ENCODE assay signal across 12 mouse cellular contexts in genomic region chr7:27266515-27267128, GRCm38 (mm10). TPM values are rescaled to one million over a fixed set of nuclear protein-coding genes. Genes with fewer than 3 reads are reported as not detected.
DNase-seq lines count a peak whose midpoint lies in the region; ATAC-seq and TF ChIP-seq lines count a peak whose summit lies in the region.
"Had no signal": no experiment of that assay in that cellular context is flagged by ENCODE, and none has a peak within 500 bp of the region (broad histone marks: within the 10 kb centered on the region; RNA-seq: fewer than 3 reads in every experiment).

No protein-coding gene starts in this region.

- 0 out of 2 replicates have a peak, but pooled peaks have one; percentile 28 for ATAC-seq in heart, postnatal 0 days (ENCODE audit: insufficient read depth, low read depth)
- ATAC-seq in lung, postnatal 0 days, result peak; percentile 43; the same call in 1 of the 2 replicates
- ATAC-seq in forebrain, embryonic 15.5 days (replicated peaks), result no peak
- no peak for ATAC-seq in forebrain, embryonic 11.5 days (replicated peaks; ENCODE audit: low FRiP score)
- ATAC-seq: activated CD4-positive, CD25-positive, alpha-beta regulatory T cell, adult 4 months; CD4-positive, CD25-positive, alpha-beta regulatory T cell, adult 4 months; forebrain, embryonic 14.5 days had no signal

- peak overlapping the region; percentile 40 for H3K4me2 ChIP-seq in heart, postnatal 0 days (ENCODE audit: low read depth, low read length)
- H3K4me2 ChIP-seq in lung, postnatal 0 days (replicated peaks; ENCODE audit: low read depth, low read length), result no peak overlapping the region
- no peak overlapping the region for H3K4me2 ChIP-seq in forebrain, embryonic 15.5 days (replicated peaks)
- H3K4me2 ChIP-seq in forebrain, embryonic 11.5 days (ENCODE audit: low read depth, low read length, severe bottlenecking), result no peak overlapping the region

- H3K9me3 ChIP-seq in heart, postnatal 0 days (replicated peaks; ENCODE audit: control insufficient read depth, low read length), result no peaks in the 10 kb centered on the region
- H3K9me3 ChIP-seq in ES-E14 (ENCODE audit: control insufficient read depth, insufficient read depth, low read depth, low read length), result no peaks in the 10 kb centered on the region
- no peaks in the 10 kb centered on the region for H3K9me3 ChIP-seq in lung, postnatal 0 days (ENCODE audit: low read length)
- H3K9me3 ChIP-seq in forebrain, embryonic 15.5 days, result no peaks in the 10 kb centered on the region
- H3K9me3 ChIP-seq in forebrain, embryonic 11.5 days (ENCODE audit: control insufficient read depth, low read length), result no peaks in the 10 kb centered on the region

- no peak for TF ChIP-seq POLR2A in thymus, adult 2 months (IDR thresholded peaks at IDR 0.05; ENCODE audit: control insufficient read depth, extremely low read depth, insufficient read depth, low read length, poor library complexity)

- no peak overlapping the region for H3K27ac ChIP-seq in heart, postnatal 0 days (ENCODE audit: low read depth)
- no peak overlapping the region for H3K27ac ChIP-seq in ES-E14 (ENCODE audit: insufficient read depth, low read depth, low read length, poor library complexity, severe bottlenecking)
- H3K27ac ChIP-seq in lung, postnatal 0 days (ENCODE audit: low read length), result peak overlapping the region; percentile 5
- H3K27ac ChIP-seq in forebrain, embryonic 15.5 days (replicated peaks), result no peak overlapping the region
- H3K27ac ChIP-seq in thymus, adult 2 months (ENCODE audit: control insufficient read depth, insufficient read depth, low read length), result no peak overlapping the region
- no peak overlapping the region for H3K27ac ChIP-seq in forebrain, embryonic 11.5 days (ENCODE audit: low read depth, low read length)

- H3K27me3 ChIP-seq in heart, postnatal 0 days (ENCODE audit: control insufficient read depth, insufficient read depth, low read length), result no peaks in the 10 kb centered on the region
- H3K27me3 ChIP-seq in lung, postnatal 0 days (replicated peaks; ENCODE audit: insufficient read depth, low read length), result no peaks in the 10 kb centered on the region
- H3K27me3 ChIP-seq in forebrain, embryonic 15.5 days, result no peaks in the 10 kb centered on the region
- H3K27me3 ChIP-seq in thymus, adult 2 months (ENCODE audit: control insufficient read depth, insufficient read depth, low read length), result no peaks in the 10 kb centered on the region
- no peaks in the 10 kb centered on the region for H3K27me3 ChIP-seq in forebrain, embryonic 11.5 days (ENCODE audit: control insufficient read depth, insufficient read depth, low read length)

- in situ Hi-C loops in ES-E14 (cut with MboI; ENCODE audit: low sequenced_read_pairs in 2 of 2, unreplicated experiment in 2 of 2), result no loop called here

- WGBS in heart, postnatal 0 days, result 43% methylated on average over 20 of the region's 20 CpGs
- 34% methylated on average over 20 of the region's 20 CpGs for WGBS in lung, postnatal 0 days
- 81% methylated on average over 20 of the region's 20 CpGs for WGBS in forebrain, embryonic 15.5 days
- WGBS in thymus, adult 2 months, result 95% methylated on average over 20 of the region's 20 CpGs
- WGBS in forebrain, embryonic 11.5 days, result 84% methylated on average over 20 of the region's 20 CpGs

- DNase-seq in heart, postnatal 0 days (ENCODE audit: low spot score), result no peak
- DNase-seq in heart, postnatal 25 days (ENCODE audit: low spot score), result no peak
- DNase-seq in ES-E14 (ENCODE audit: low read depth, low spot score), result no peak
- DNase-seq in frontal cortex, postnatal 36 days (ENCODE audit: low spot score in 2 of 2), result peak; percentile 86 to 87
- no peak for DNase-seq in lung, postnatal 0 days (ENCODE audit: low spot score)
- no peak for DNase-seq in thymus, adult 2 months
- no peak for DNase-seq in forebrain, embryonic 11.5 days (ENCODE audit: low spot score)
- DNase-seq: kidney, postnatal 36 days had no signal

- no peak overlapping the region for H3K4me3 ChIP-seq in heart, postnatal 0 days (ENCODE audit: low read depth, low read length)
- H3K4me3 ChIP-seq in ES-E14 (ENCODE audit: insufficient read depth in 1 of 2, low read depth in 1 of 2, low read length in 2 of 2, poor library complexity in 1 of 2, severe bottlenecking in 1 of 2), result peak overlapping the region; percentile 30 to 65; a peak in 3 of 4 replicates
- no peak overlapping the region for H3K4me3 ChIP-seq in lung, postnatal 0 days (ENCODE audit: low read depth, low read length)
- no peak overlapping the region for H3K4me3 ChIP-seq in forebrain, embryonic 15.5 days
- H3K4me3 ChIP-seq in thymus, adult 2 months (ENCODE audit: control insufficient read depth, insufficient read depth, low read length), result no peak overlapping the region
- no peak overlapping the region for H3K4me3 ChIP-seq in forebrain, embryonic 11.5 days (ENCODE audit: low read depth, low read length)

- no peaks in the 10 kb centered on the region for H3K4me1 ChIP-seq in heart, postnatal 0 days (ENCODE audit: control insufficient read depth, insufficient read depth)
- peaks cover 0 to 14% of the 10 kb centered on the region in 2 experiments; a peak in 1 of 4 replicates for H3K4me1 ChIP-seq in ES-E14 (ENCODE audit: control insufficient read depth in 2 of 2, insufficient read depth in 2 of 2, low read length in 2 of 2, poor library complexity in 1 of 2)
- no peaks in the 10 kb centered on the region for H3K4me1 ChIP-seq in lung, postnatal 0 days (ENCODE audit: insufficient read depth, low read depth, low read length)
- peaks cover 5% of the 10 kb centered on the region for H3K4me1 ChIP-seq in forebrain, embryonic 15.5 days
- no peaks in the 10 kb centered on the region for H3K4me1 ChIP-seq in thymus, adult 2 months (replicated peaks; ENCODE audit: control insufficient read depth, insufficient read depth, low read length)
- H3K4me1 ChIP-seq in forebrain, embryonic 11.5 days (replicated peaks; ENCODE audit: control insufficient read depth, insufficient read depth, low read length), result no peaks in the 10 kb centered on the region

- no peak for TF ChIP-seq CTCF in heart, postnatal 0 days (IDR thresholded peaks at IDR 0.05; ENCODE audit: low read depth)
- TF ChIP-seq CTCF in lung, postnatal 0 days (IDR thresholded peaks at IDR 0.05), result no peak
- TF ChIP-seq CTCF in thymus, adult 2 months (IDR thresholded peaks at IDR 0.05; ENCODE audit: borderline replicate concordance, control insufficient read depth, extremely low read depth, insufficient read depth, low read length, poor library complexity), result no peak

- intact Hi-C loops in heart, postnatal 25 days (cut with DNase I), result no loop called here

- no peak for TF ChIP-seq EP300 in heart, postnatal 0 days (IDR thresholded peaks at IDR 0.05; ENCODE audit: low read depth)
- TF ChIP-seq EP300 in lung, postnatal 0 days (IDR thresholded peaks at IDR 0.05), result no peak

- no peak overlapping the region for H3K9ac ChIP-seq in heart, postnatal 0 days (replicated peaks; ENCODE audit: low read depth, low read length)
- peak overlapping the region; percentile 62 for H3K9ac ChIP-seq in ES-E14 (ENCODE audit: insufficient read depth, low read depth, low read length, poor library complexity, severe bottlenecking)
- H3K9ac ChIP-seq in lung, postnatal 0 days (replicated peaks; ENCODE audit: low read depth), result no peak overlapping the region
- H3K9ac ChIP-seq in forebrain, embryonic 15.5 days (replicated peaks), result no peak overlapping the region
- no peak overlapping the region for H3K9ac ChIP-seq in forebrain, embryonic 11.5 days (ENCODE audit: low read length)

- peaks cover 21% of the 10 kb centered on the region for H3K36me3 ChIP-seq in heart, postnatal 0 days (replicated peaks; ENCODE audit: control insufficient read depth, insufficient read depth, low read length)
- peaks cover 14% of the 10 kb centered on the region; the same call in 1 of the 2 replicates for H3K36me3 ChIP-seq in ES-E14 (ENCODE audit: control insufficient read depth, insufficient read depth, low read length, poor library complexity, severe bottlenecking)
- H3K36me3 ChIP-seq in lung, postnatal 0 days (ENCODE audit: insufficient read depth, low read length), result peaks cover 7% of the 10 kb centered on the region; the same call in 1 of the 2 replicates
- H3K36me3 ChIP-seq in forebrain, embryonic 15.5 days, result peaks cover 94% of the 10 kb centered on the region
- no peaks in the 10 kb centered on the region for H3K36me3 ChIP-seq in thymus, adult 2 months (ENCODE audit: control insufficient read depth, insufficient read depth, low read length)
- H3K36me3 ChIP-seq in forebrain, embryonic 11.5 days (ENCODE audit: control insufficient read depth, insufficient read depth, low read length), result peaks cover 10% of the 10 kb centered on the region

RNA-seq across cellular contexts. Expression of gene Numbl, which starts 8.4 kb away (rescaled TPM):
- 15.9 and 23.5 TPM in 2 replicates for total RNA-seq in heart, postnatal 0 days (2014; rRNA removed; ENCODE audit: low replicate concordance)
- polyA plus RNA-seq in heart, postnatal 0 days (2015; fragmentation: Nextera tagmentation; extraction: Ambion mirVana), result 5.6 and 6.2 TPM in 2 replicates
- 1 to 10 TPM; 4.5 to 5.3 TPM for total RNA-seq in heart, postnatal 25 days (2021)
- 11.9 and 14.1 TPM in 2 replicates for total RNA-seq in ES-E14 (2012; rRNA removed)
- polyA plus RNA-seq in lung, postnatal 0 days (2015; fragmentation: Nextera tagmentation; extraction: Ambion mirVana), result 11.6 and 11.7 TPM in 2 replicates
- polyA plus RNA-seq in forebrain, embryonic 15.5 days (2015; fragmentation: Nextera tagmentation; extraction: Ambion mirVana), result 47.2 and 49.0 TPM in 2 replicates
- polyA plus RNA-seq in thymus, adult 2 months (2012; rRNA removed), result 10.3 and 10.7 TPM in 2 replicates
- 19.1 and 20.1 TPM in 2 replicates for polyA plus RNA-seq in forebrain, embryonic 11.5 days (2014; fragmentation: Nextera tagmentation; extraction: Ambion mirVana)
- polyA plus RNA-seq: activated CD4-positive, CD25-positive, alpha-beta regulatory T cell, adult 4 months had no signal

RNA-seq across cellular contexts. Expression of gene Coq8b, which starts 33.8 kb away (rescaled TPM):
- 5.8 and 7.2 TPM in 2 replicates for total RNA-seq in heart, postnatal 0 days (2014; rRNA removed; ENCODE audit: low replicate concordance)
- 10.1 and 11.0 TPM in 2 replicates for polyA plus RNA-seq in heart, postnatal 0 days (2015; fragmentation: Nextera tagmentation; extraction: Ambion mirVana)
- 1 to 10 TPM; 7.3 to 8.1 TPM for total RNA-seq in heart, postnatal 25 days (2021)
- 12.8 and 18.3 TPM in 2 replicates for total RNA-seq in ES-E14 (2012; rRNA removed)
- polyA plus RNA-seq in lung, postnatal 0 days (2015; fragmentation: Nextera tagmentation; extraction: Ambion mirVana), result 21.3 and 23.6 TPM in 2 replicates
- 26.1 and 27.8 TPM in 2 replicates for polyA plus RNA-seq in forebrain, embryonic 15.5 days (2015; fragmentation: Nextera tagmentation; extraction: Ambion mirVana)
- 53.1 and 57.8 TPM in 2 replicates for polyA plus RNA-seq in thymus, adult 2 months (2012; rRNA removed)
- 15.1 and 18.1 TPM in 2 replicates for polyA plus RNA-seq in forebrain, embryonic 11.5 days (2014; fragmentation: Nextera tagmentation; extraction: Ambion mirVana)

RNA-seq across cellular contexts. Expression of gene Itpkc, which starts 38.2 kb away (rescaled TPM):
- total RNA-seq in heart, postnatal 0 days (2014; rRNA removed; ENCODE audit: low replicate concordance), result 5.8 and 14.7 TPM in 2 replicates
- polyA plus RNA-seq in heart, postnatal 0 days (2015; fragmentation: Nextera tagmentation; extraction: Ambion mirVana), result 1.2 and 1.3 TPM in 2 replicates
- total RNA-seq in heart, postnatal 25 days (2021), result 1 to 10 TPM; 4.4 to 4.7 TPM
- 10.5 and 12.6 TPM in 2 replicates for total RNA-seq in ES-E14 (2012; rRNA removed)
- 2.9 and 4.1 TPM in 2 replicates for polyA plus RNA-seq in lung, postnatal 0 days (2015; fragmentation: Nextera tagmentation; extraction: Ambion mirVana)
- 6.8 and 7.1 TPM in 2 replicates for polyA plus RNA-seq in forebrain, embryonic 15.5 days (2015; fragmentation: Nextera tagmentation; extraction: Ambion mirVana)
- 12.2 and 12.4 TPM in 2 replicates for polyA plus RNA-seq in thymus, adult 2 months (2012; rRNA removed)
- 6.6 and 8.1 TPM in 2 replicates for polyA plus RNA-seq in forebrain, embryonic 11.5 days (2014; fragmentation: Nextera tagmentation; extraction: Ambion mirVana)

Comparison
In these comparisons a context has a peak if more than half of its experiments do, and no peak if none do; other contexts are left out.
1. ATAC-seq: peak in heart, postnatal 0 days (single experiment) and lung, postnatal 0 days (single experiment); none in forebrain, embryonic 15.5 days (single experiment) and forebrain, embryonic 11.5 days (single experiment).
2. DNase-seq: peak in frontal cortex, postnatal 36 days (2 of 2); none in heart, postnatal 0 days (single experiment), heart, postnatal 25 days (single experiment), ES-E14 (single experiment), lung, postnatal 0 days (single experiment), thymus, adult 2 months (single experiment) and forebrain, embryonic 11.5 days (single experiment).
3. H3K4me3 ChIP-seq: peak in ES-E14 (2 of 2); none in heart, postnatal 0 days (single experiment), lung, postnatal 0 days (single experiment), forebrain, embryonic 15.5 days (single experiment), thymus, adult 2 months (single experiment) and forebrain, embryonic 11.5 days (single experiment).